Mouse (Mus musculus): ENCODE data around the gene Irgq. TPM values are rescaled to one million over a fixed set of nuclear protein-coding genes. Genes with fewer than 3 reads are reported as not detected.
A peak's percentile ranks its signal among the peaks of the same experiment; 100 is the strongest.

Gene Irgq
- polyA plus RNA-seq, 1 experiment from 2014 or later = 19.2 TPM

- H3K27ac ChIP-seq (ENCODE audit: low read depth, low read length) = no peak overlapping the region
- H3K4me3 ChIP-seq (ENCODE audit: low read length) = no peak overlapping the region
Measured at GRCm38 (mm10) chr7:24571071-24571470, 40.6 kb downstream of the Irgq start.

GRCm38 (mm10) chr7:24572455-24572854, 42.0 kb downstream of the Irgq start:
- Histone ChIP-seq H3K4me2 (ENCODE audit: low read length) (no peak overlapping the region), H3K9ac (ENCODE audit: low read depth, low read length) (no peak overlapping the region), H3K9me3 (ENCODE audit: control insufficient read depth, low read length) (no peaks in the 10 kb centered on the region), H3K4me1 (ENCODE audit: control insufficient read depth, insufficient read depth, low read depth, low read length) (no peaks in the 10 kb centered on the region), H3K4me3 (ENCODE audit: low read length) (no peak overlapping the region), H3K36me3 (ENCODE audit: control insufficient read depth, insufficient read depth, low read length) (peaks cover 14% of the 10 kb centered on the region), H3K27ac (ENCODE audit: low read depth, low read length) (no peak overlapping the region), H3K27me3 (replicated peaks; ENCODE audit: control insufficient read depth, insufficient read depth, low read length) (no peaks in the 10 kb centered on the region)
- 0 out of 2 replicates have a peak, but pooled peaks have one; percentile 19 for ATAC-seq
- 58% methylated on average over 5 of the region's 5 CpGs for WGBS

More at GRCm38 (mm10) chr7:24571071-24571470, 40.6 kb downstream of the Irgq start:
- peaks cover 26% of the 10 kb centered on the region for H3K36me3 ChIP-seq (ENCODE audit: control insufficient read depth, insufficient read depth, low read length)
- no peaks in the 10 kb centered on the region for H3K9me3 ChIP-seq (ENCODE audit: control insufficient read depth, low read length)
- 86% methylated on average over 4 of the region's 4 CpGs for WGBS
- H3K4me2 ChIP-seq (ENCODE audit: low read length) = no peak overlapping the region
- no peaks in the 10 kb centered on the region for H3K4me1 ChIP-seq (ENCODE audit: control insufficient read depth, insufficient read depth, low read depth, low read length)
- no peak overlapping the region for H3K9ac ChIP-seq (ENCODE audit: low read depth, low read length)
- H3K27me3 ChIP-seq (replicated peaks; ENCODE audit: control insufficient read depth, insufficient read depth, low read length) = no peaks in the 10 kb centered on the region
- no peak for ATAC-seq

GRCm38 (mm10) chr7:24574224-24574796, 43.8 kb downstream of the Irgq start:
- no peaks in the 10 kb centered on the region for H3K27me3 ChIP-seq (replicated peaks; ENCODE audit: control insufficient read depth, insufficient read depth, low read length)
- WGBS = 63% methylated on average over 12 of the region's 12 CpGs
- peaks cover 7% of the 10 kb centered on the region; the same call in 1 of the 2 replicates for H3K36me3 ChIP-seq (ENCODE audit: control insufficient read depth, insufficient read depth, low read length)
- H3K4me1 ChIP-seq (ENCODE audit: control insufficient read depth, insufficient read depth, low read depth, low read length) = no peaks in the 10 kb centered on the region
- no peak overlapping the region for H3K9ac ChIP-seq (ENCODE audit: low read depth, low read length)
- no peaks in the 10 kb centered on the region for H3K9me3 ChIP-seq (ENCODE audit: control insufficient read depth, low read length)
- no peak overlapping the region for H3K4me2 ChIP-seq (ENCODE audit: low read length)
- no peak for ATAC-seq
- H3K27ac ChIP-seq (ENCODE audit: low read depth, low read length) = no peak overlapping the region
- H3K4me3 ChIP-seq (ENCODE audit: low read length) = no peak overlapping the region

- 92% methylated on average over 10 of the region's 10 CpGs for WGBS
- no peaks in the 10 kb centered on the region for H3K27me3 ChIP-seq (replicated peaks; ENCODE audit: control insufficient read depth, insufficient read depth, low read length)
- no peak for ATAC-seq
- no peak overlapping the region for H3K9ac ChIP-seq (ENCODE audit: low read depth, low read length)
- H3K4me3 ChIP-seq (ENCODE audit: low read length) = no peak overlapping the region
- no peaks in the 10 kb centered on the region for H3K4me1 ChIP-seq (ENCODE audit: control insufficient read depth, insufficient read depth, low read depth, low read length)
- H3K27ac ChIP-seq (ENCODE audit: low read depth, low read length) = no peak overlapping the region
- H3K4me2 ChIP-seq (ENCODE audit: low read length) = no peak overlapping the region
- H3K9me3 ChIP-seq (ENCODE audit: control insufficient read depth, low read length) = no peaks in the 10 kb centered on the region
- peaks cover 4% of the 10 kb centered on the region; the same call in 1 of the 2 replicates for H3K36me3 ChIP-seq (ENCODE audit: control insufficient read depth, insufficient read depth, low read length)
Measured at GRCm38 (mm10) chr7:24577811-24578210, 47.3 kb downstream of the Irgq start.

GRCm38 (mm10) chr7:24584876-24585275, 54.4 kb downstream of the Irgq start:
- H3K9me3 ChIP-seq (ENCODE audit: control insufficient read depth, low read length) = peaks cover 4% of the 10 kb centered on the region; the same call in 1 of the 2 replicates
- H3K4me3 ChIP-seq (ENCODE audit: low read length) = no peak overlapping the region
- WGBS = 85% methylated on average over 6 of the region's 6 CpGs
- H3K27me3 ChIP-seq (replicated peaks; ENCODE audit: control insufficient read depth, insufficient read depth, low read length) = peaks cover 8% of the 10 kb centered on the region
- H3K27ac ChIP-seq (ENCODE audit: low read depth, low read length) = no peak overlapping the region
- ATAC-seq = no peak
- no peak overlapping the region for H3K4me2 ChIP-seq (ENCODE audit: low read length)
- H3K4me1 ChIP-seq (ENCODE audit: control insufficient read depth, insufficient read depth, low read depth, low read length) = peaks cover 8% of the 10 kb centered on the region; the same call in 1 of the 2 replicates
- H3K9ac ChIP-seq (ENCODE audit: low read depth, low read length) = no peak overlapping the region
- no peaks in the 10 kb centered on the region for H3K36me3 ChIP-seq (ENCODE audit: control insufficient read depth, insufficient read depth, low read length)

GRCm38 (mm10) chr7:24585995-24586394, 55.5 kb downstream of the Irgq start:
- no peak overlapping the region for H3K4me3 ChIP-seq (ENCODE audit: low read length)
- WGBS = 60% methylated on average over 14 of the region's 16 CpGs

GRCm38 (mm10) chr7:24586828-24587227, 56.3 kb downstream of the Irgq start:
- H3K27me3 ChIP-seq (replicated peaks; ENCODE audit: control insufficient read depth, insufficient read depth, low read length) = peaks cover 8% of the 10 kb centered on the region
- peaks cover 8% of the 10 kb centered on the region; the same call in 1 of the 2 replicates for H3K4me1 ChIP-seq (ENCODE audit: control insufficient read depth, insufficient read depth, low read depth, low read length)
- peak overlapping the region; percentile 63 for H3K4me3 ChIP-seq (ENCODE audit: low read length)
- peaks cover 4% of the 10 kb centered on the region; the same call in 1 of the 2 replicates for H3K9me3 ChIP-seq (ENCODE audit: control insufficient read depth, low read length)
- H3K4me2 ChIP-seq (ENCODE audit: low read length) = peak overlapping the region; percentile 74
- peak overlapping the region; percentile 84 for H3K9ac ChIP-seq (ENCODE audit: low read depth, low read length)
- no peaks in the 10 kb centered on the region for H3K36me3 ChIP-seq (ENCODE audit: control insufficient read depth, insufficient read depth, low read length)
- H3K27ac ChIP-seq (ENCODE audit: low read depth, low read length) = no peak overlapping the region
- ATAC-seq = peak; percentile 75
- WGBS = 5% methylated on average over 8 of the region's 8 CpGs

More at GRCm38 (mm10) chr7:24585995-24586394, 55.5 kb downstream of the Irgq start:
- Histone ChIP-seq H3K36me3 (ENCODE audit: control insufficient read depth, insufficient read depth, low read length) (no peaks in the 10 kb centered on the region), H3K27ac (ENCODE audit: low read depth, low read length) (no peak overlapping the region), H3K9me3 (ENCODE audit: control insufficient read depth, low read length) (peaks cover 4% of the 10 kb centered on the region; the same call in 1 of the 2 replicates), H3K4me2 (ENCODE audit: low read length) (peak overlapping the region; percentile 21; the same call in 1 of the 2 replicates), H3K27me3 (replicated peaks; ENCODE audit: control insufficient read depth, insufficient read depth, low read length) (peaks cover 8% of the 10 kb centered on the region), H3K4me1 (ENCODE audit: control insufficient read depth, insufficient read depth, low read depth, low read length) (peaks cover 8% of the 10 kb centered on the region; the same call in 1 of the 2 replicates), H3K9ac (ENCODE audit: low read depth, low read length) (no peak overlapping the region)
- ATAC-seq = no peak

GRCm38 (mm10) chr7:24587330-24588105, 57.0 kb downstream of the Irgq start, which contains the start of the genes Ethe1 and Zfp575:
Ethe1 (plus strand) TSS chr7:24587543.
Zfp575 (minus strand) TSS chr7:24587641.
- no peaks in the 10 kb centered on the region for H3K36me3 ChIP-seq (ENCODE audit: control insufficient read depth, insufficient read depth, low read length)
- H3K27me3 ChIP-seq (replicated peaks; ENCODE audit: control insufficient read depth, insufficient read depth, low read length) = peaks cover 8% of the 10 kb centered on the region
- peak within 1 kb of the TSS; percentile 84 for H3K9ac ChIP-seq (ENCODE audit: low read depth, low read length)
- peak within 1 kb of the TSS; percentile 74 for H3K4me2 ChIP-seq (ENCODE audit: low read length)
- H3K4me3 ChIP-seq (ENCODE audit: low read length) = peak within 1 kb of the TSS; percentile 63
- peaks cover 8% of the 10 kb centered on the region for H3K4me1 ChIP-seq (ENCODE audit: control insufficient read depth, insufficient read depth, low read depth, low read length)
- ATAC-seq = peak; percentile 80
- 4% methylated on average over 30 of the region's 30 CpGs for WGBS
- H3K9me3 ChIP-seq (ENCODE audit: control insufficient read depth, low read length) = peaks cover 4% of the 10 kb centered on the region; the same call in 1 of the 2 replicates
- peak within 1 kb of the TSS; percentile 79 for H3K27ac ChIP-seq (ENCODE audit: low read depth, low read length)
